Mouse (Mus musculus) myocyte (in vitro differentiated cells): ENCODE measurements around the gene Hoxa13.

Experiments used
- CEBPB ChIP-seq: IDR thresholded peaks from 2 replicates; pipeline ENCODE4 v1.6.1; 2011; ENCODE audit warnings: mild to moderate bottlenecking, moderate library complexity; ENCODE audit not compliant: poor library complexity, insufficient read depth, severe bottlenecking
- MAX ChIP-seq: IDR thresholded peaks from one replicate; pipeline ENCODE4 v1.6.1; 2011; ENCODE audit warnings: low read depth, mild to moderate bottlenecking, control low read depth
- POLR2A ChIP-seq: IDR thresholded peaks from one replicate; pipeline ENCODE4 v1.6.1; 2011; ENCODE audit warnings: low read depth, mild to moderate bottlenecking, control low read depth, moderate library complexity; ENCODE audit not compliant: insufficient read length
- REST ChIP-seq: IDR thresholded peaks from one replicate; pipeline ENCODE4 v1.6.1; 2011; ENCODE audit warnings: mild to moderate bottlenecking, control low read depth, moderate library complexity; ENCODE audit not compliant: insufficient read depth, insufficient read length
- USF1 ChIP-seq: IDR thresholded peaks from one replicate; pipeline ENCODE4 v1.6.1; 2011; ENCODE audit warnings: low read depth, mild to moderate bottlenecking, control low read depth, moderate library complexity

- TF ChIP-seq POLR2A (peak; percentile 26), MAX (no peak), REST (no peak), CEBPB (no peak), USF1 (no peak)
Observed at GRCm38 (mm10) chr6:52248638-52249414, 11.9 kb downstream of the Hoxa13 start.
